Mouse (Mus musculus): Measurements from ENCODE around the gene Dnajc3. TPM values are rescaled to one million over a fixed set of nuclear protein-coding genes. Genes with fewer than 3 reads are reported as not detected.
A peak's percentile ranks its signal among the peaks of the same experiment; 100 is the strongest.

Gene Dnajc3
- polyA plus RNA-seq, 1 experiment = 13.1 TPM

DNA sequence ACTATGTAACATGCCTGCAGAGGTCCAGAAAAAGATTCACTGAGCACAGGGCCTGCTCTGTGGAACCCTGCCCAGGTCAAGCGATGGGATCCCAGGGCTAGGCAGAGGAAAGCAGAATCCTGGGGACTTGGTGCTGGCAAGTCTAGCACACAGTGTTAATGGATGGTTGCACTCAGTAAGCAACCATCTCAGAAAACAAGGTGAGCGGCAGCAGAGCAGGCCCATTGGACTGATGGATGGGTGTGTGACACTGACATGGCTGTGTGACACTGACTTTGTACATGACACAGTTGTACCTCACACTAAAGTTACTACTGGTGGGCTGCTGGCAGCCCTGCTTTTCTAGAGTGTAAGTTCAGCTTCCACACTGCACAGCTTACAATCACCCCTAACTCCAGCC is 71.8 kb downstream of the Dnajc3 start:
- TF ChIP-seq CTCF (IDR thresholded peaks at IDR 0.05; ENCODE audit: borderline replicate concordance, extremely low read depth, insufficient read depth, insufficient read length) (no peak), POLR2A (IDR thresholded peaks at IDR 0.05; ENCODE audit: borderline replicate concordance, extremely low read depth, insufficient read depth, insufficient read length, poor library complexity, severe bottlenecking) (no peak)
- no peak for DNase-seq (ENCODE audit: low read depth)

DNA sequence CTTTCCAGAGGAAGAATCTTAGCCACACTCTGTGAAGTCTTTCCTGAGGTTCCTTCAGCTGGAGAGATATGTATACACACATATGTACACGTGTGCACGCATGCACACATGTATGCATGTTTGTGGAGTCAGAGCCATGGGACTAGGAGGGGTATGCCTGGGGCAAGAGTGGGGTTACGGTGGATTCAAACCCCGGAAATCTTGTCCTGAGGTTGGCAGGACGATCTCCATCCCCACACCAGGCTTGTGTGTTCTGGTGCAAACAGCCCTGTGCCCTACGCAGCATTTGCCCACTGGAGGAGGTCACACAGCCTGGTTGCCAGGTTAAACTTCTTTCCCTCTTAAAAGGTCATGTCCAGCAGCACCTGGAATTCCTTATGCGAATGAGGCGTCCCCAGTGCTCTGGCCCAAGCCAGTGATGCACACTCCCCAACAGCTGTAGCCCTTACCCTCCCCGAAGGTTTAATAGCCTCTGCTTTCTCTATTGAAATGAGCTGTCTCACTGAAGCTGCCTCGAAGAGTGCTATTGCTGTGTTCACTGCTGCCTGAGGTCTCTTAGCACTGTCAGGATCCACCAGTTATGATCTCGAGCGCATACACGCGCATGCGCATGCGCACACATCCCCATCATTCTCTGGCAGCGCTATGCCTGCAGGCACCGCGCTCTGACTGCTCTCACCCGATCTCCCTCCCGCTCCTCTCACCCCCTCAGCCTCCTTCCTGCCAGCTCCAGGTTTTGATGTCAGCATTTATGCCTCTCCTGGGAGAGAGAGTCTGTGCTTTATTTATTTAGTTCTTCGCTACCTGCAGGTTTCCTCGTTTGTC is 75.0 kb downstream of the Dnajc3 start:
- TF ChIP-seq CTCF (IDR thresholded peaks at IDR 0.05; ENCODE audit: borderline replicate concordance, extremely low read depth, insufficient read depth, insufficient read length) (no peak), POLR2A (IDR thresholded peaks at IDR 0.05; ENCODE audit: borderline replicate concordance, extremely low read depth, insufficient read depth, insufficient read length, poor library complexity, severe bottlenecking) (no peak)
- peak; percentile 94 for DNase-seq (ENCODE audit: low read depth)

DNA sequence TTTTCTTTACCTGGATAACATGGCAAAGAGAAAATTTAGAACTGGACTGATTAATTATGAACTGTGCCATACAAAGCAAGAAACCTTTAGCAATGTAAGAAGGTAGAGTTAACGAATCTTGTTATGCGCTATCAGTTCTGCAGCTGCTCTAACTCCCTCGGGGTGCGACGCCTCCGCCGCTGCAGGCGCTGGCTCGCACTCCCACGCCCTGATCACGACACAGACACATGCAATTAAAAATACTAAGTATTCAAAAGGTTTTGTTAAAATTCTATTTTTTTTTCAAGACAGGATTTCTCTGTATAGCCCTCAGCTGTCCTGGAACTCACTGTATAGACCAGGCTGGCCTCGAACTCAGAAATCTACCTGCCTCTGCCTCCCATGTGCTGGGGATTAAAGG is 75.8 kb downstream of the Dnajc3 start:
- DNase-seq (ENCODE audit: low read depth) = peak; percentile 45

DNA sequence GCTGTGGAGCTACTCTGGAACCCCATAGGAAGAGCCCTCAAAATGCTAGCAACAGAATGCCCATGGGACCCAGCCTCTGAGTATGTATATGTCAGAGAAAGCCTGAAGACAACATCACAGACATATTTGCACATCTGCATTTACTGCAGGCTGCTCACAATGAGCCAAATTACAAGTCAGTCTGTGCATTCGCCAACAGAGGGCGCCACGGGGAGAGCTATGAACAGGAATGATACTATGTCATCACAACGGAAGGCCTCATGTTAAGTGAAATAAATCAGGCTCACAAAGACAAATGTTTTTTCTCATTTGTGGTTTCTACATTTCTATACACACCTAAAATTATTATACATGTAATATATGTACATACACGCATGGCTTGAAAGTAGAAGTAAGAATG is 88.1 kb downstream of the Dnajc3 start:
- DNase-seq (ENCODE audit: low read depth) = peak; percentile 25
- peak; percentile 41; the same call in 1 of the 2 replicates for TF ChIP-seq CTCF (IDR thresholded peaks at IDR 0.05; ENCODE audit: borderline replicate concordance, extremely low read depth, insufficient read depth, insufficient read length)
- no peak for TF ChIP-seq POLR2A (IDR thresholded peaks at IDR 0.05; ENCODE audit: borderline replicate concordance, extremely low read depth, insufficient read depth, insufficient read length, poor library complexity, severe bottlenecking)

More for the DNA sequence above, 75.8 kb downstream of the Dnajc3 start:
- TF ChIP-seq POLR2A (IDR thresholded peaks at IDR 0.05; ENCODE audit: borderline replicate concordance, extremely low read depth, insufficient read depth, insufficient read length, poor library complexity, severe bottlenecking) (no peak), CTCF (IDR thresholded peaks at IDR 0.05; ENCODE audit: borderline replicate concordance, extremely low read depth, insufficient read depth, insufficient read length) (no peak)

DNA sequence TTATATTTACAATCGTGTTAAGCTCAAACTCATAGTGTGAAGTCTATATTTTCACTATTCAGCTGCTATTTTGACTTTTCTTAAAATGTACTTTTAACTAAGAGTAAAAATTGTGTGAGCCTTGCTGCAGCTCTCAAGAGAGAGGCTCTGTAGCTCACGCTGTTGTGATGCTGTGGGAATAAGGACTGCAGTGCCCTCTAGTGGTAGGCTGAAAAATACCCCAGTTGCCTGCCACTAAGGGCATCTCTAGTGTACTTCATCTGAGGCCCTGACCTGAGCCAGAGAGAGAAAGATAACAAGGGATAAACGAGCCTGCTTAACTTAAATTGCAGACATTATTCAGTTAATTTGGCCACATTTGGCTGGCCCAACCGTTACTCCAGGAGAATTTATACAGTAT is 89.4 kb downstream of the Dnajc3 start:
- TF ChIP-seq CTCF (IDR thresholded peaks at IDR 0.05; ENCODE audit: borderline replicate concordance, extremely low read depth, insufficient read depth, insufficient read length) = peak; percentile 81; the same call in 1 of the 2 replicates
- TF ChIP-seq POLR2A (IDR thresholded peaks at IDR 0.05; ENCODE audit: borderline replicate concordance, extremely low read depth, insufficient read depth, insufficient read length, poor library complexity, severe bottlenecking) = no peak
- peak; percentile 76 for DNase-seq (ENCODE audit: low read depth)

DNA sequence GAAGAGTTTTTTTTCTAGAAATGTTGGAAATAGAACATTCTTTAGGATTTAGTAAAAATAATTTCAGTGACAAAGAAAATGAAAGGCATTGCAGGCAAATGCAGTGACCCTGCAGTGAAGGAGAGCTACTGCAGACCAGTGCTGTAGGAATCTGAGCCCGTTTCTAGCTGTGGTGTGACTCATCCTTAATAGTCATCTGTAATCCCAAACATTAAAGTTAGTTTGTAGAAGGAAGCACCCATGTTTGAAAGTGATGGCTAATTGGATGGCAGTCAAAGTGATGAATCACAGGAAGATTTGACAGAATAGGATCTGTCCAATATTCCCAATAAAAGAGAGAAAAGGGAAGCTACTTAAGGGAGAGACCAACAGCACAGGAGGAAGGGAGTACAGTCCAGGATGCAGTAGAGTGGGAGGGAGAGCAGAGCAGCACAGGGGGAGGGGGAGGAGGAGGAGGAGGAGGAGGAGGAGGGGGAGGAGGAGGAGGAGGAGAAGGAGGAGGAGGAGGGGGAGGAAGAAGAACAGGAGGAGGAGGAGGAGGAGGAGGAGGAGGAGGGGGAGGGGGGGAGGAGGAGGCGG is 90.0 kb downstream of the Dnajc3 start:
- TF ChIP-seq CTCF (IDR thresholded peaks at IDR 0.05; ENCODE audit: borderline replicate concordance, extremely low read depth, insufficient read depth, insufficient read length) (no peak), POLR2A (IDR thresholded peaks at IDR 0.05; ENCODE audit: borderline replicate concordance, extremely low read depth, insufficient read depth, insufficient read length, poor library complexity, severe bottlenecking) (no peak)
- DNase-seq (ENCODE audit: low read depth) = no peak

Other genes starting within 250 kb of the Dnajc3 start
- 1.4 and 1.7 TPM in 2 replicates for gene Abcc4, start 231.8 kb upstream of the Dnajc3 start, polyA plus RNA-seq (2012; rRNA removed)
- 0.31 and 0.33 TPM in 2 replicates for gene Cldn10, start 150.1 kb upstream of the Dnajc3 start, polyA plus RNA-seq (2012; rRNA removed)
- 99.2 and 142 TPM in 2 replicates for gene Dzip1, start 12.5 kb upstream of the Dnajc3 start, polyA plus RNA-seq (2012; rRNA removed)
- gene Uggt2, start 161.5 kb downstream of the Dnajc3 start, polyA plus RNA-seq (2012; rRNA removed) = 42.6 and 43.8 TPM in 2 replicates
- gene Hs6st3, start 200.4 kb downstream of the Dnajc3 start, polyA plus RNA-seq (2012; rRNA removed) = 4.2 and 11.1 TPM in 2 replicates